Mouse (Mus musculus) kidney, postnatal 0 days (tissue): ENCODE results near the gene Adgrb3. TPM values are rescaled to one million over a fixed set of nuclear protein-coding genes. Genes with fewer than 3 reads are reported as not detected.

Experiments
- ATAC-seq: fragments of 200-750 bp; cut with Nextera tagmentation; replicated peaks from 2 replicates; pipeline ENCODE4 v1.8.0; 2017; ENCODE audit warnings: low read depth, moderate number of reproducible peaks, moderate TSS enrichment, moderate library complexity; ENCODE audit not compliant: low FRiP score
- DNase-seq: peaks from one replicate; pipeline ENCODE4 v3.0.0-alpha.2; 2016; ENCODE audit warnings: low spot score
- H3K27ac ChIP-seq: fragments of 300-500 bp; sonication (generic); 2 replicates; pipeline ENCODE4 v1.5.1; 2014; ENCODE audit warnings: mild to moderate bottlenecking
- H3K27me3 ChIP-seq: fragments of 300-500 bp; sonication (generic); 2 replicates; pipeline ENCODE4 v1.6.1; 2014; ENCODE audit warnings: low read length, mixed read lengths; ENCODE audit not compliant: insufficient read depth
- H3K36me3 ChIP-seq: fragments of 300-500 bp; sonication (generic); 2 replicates; pipeline ENCODE4 v1.6.1; 2014; ENCODE audit warnings: low read length, mixed read lengths; ENCODE audit not compliant: insufficient read depth
- H3K4me1 ChIP-seq: fragments of 300-500 bp; sonication (generic); replicated peaks from 2 replicates; pipeline ENCODE4 v1.6.1; 2014; ENCODE audit warnings: antibody characterized with exemption, low read length, mixed read lengths; ENCODE audit not compliant: insufficient read depth
- H3K4me2 ChIP-seq: fragments of 300-500 bp; sonication (generic); 2 replicates; pipeline ENCODE4 v1.6.1; 2014; ENCODE audit warnings: mild to moderate bottlenecking, low read length, moderate library complexity, mixed read lengths
- H3K4me3 ChIP-seq: fragments of 300-500 bp; sonication (generic); replicated peaks from 2 replicates; pipeline ENCODE4 v1.5.1; 2014; ENCODE audit warnings: low read depth, low read length
- H3K9ac ChIP-seq: fragments of 300-500 bp; sonication (generic); 2 replicates; pipeline ENCODE4 v1.6.1; 2014; ENCODE audit warnings: low read depth, low read length
- H3K9me3 ChIP-seq: fragments of 300-500 bp; sonication (generic); replicated peaks from 2 replicates; pipeline ENCODE4 v1.6.1; 2016; ENCODE audit warnings: low read length, inconsistent platforms, mixed read lengths
- CTCF ChIP-seq: IDR thresholded peaks from 2 replicates; pipeline ENCODE4 v1.5.1; 2016; ENCODE audit warnings: antibody characterized with exemption, low read depth, mild to moderate bottlenecking, moderate library complexity
- WGBS: fragments of 180-500 bp; shearing (Covaris S2); extraction: QIAGEN DNeasy Blood & Tissue Kit; methylation state at CpG from one replicate; pipeline ENCODE4 v1.1.7; 2014; 5-methylcytosine and 5-hydroxymethylcytosine counted together
- polyA plus RNA-seq: library from polyadenylated mRNA; unstranded; fragments of >200 nt; fragmentation: Nextera tagmentation; extraction: Ambion mirVana; gene quantifications from 2 replicates; pipeline ENCODE4 v1.2.1, GENCODE M21; 2015

Adgrb3 gene
- polyA plus RNA-seq, 1 experiment from 2014 or later = 0.26 TPM

- Histone ChIP-seq H3K4me3 (no peak overlapping the region), H3K4me2 (no peak overlapping the region), H3K9me3 (no peaks in the 10 kb centered on the region), H3K36me3 (no peaks in the 10 kb centered on the region), H3K27me3 (no peaks in the 10 kb centered on the region), H3K27ac (no peak overlapping the region), H3K4me1 (no peaks in the 10 kb centered on the region), H3K9ac (no peak overlapping the region)
- no peak for TF ChIP-seq CTCF
- 69% methylated on average over 9 of the region's 9 CpGs for WGBS
- no peak for DNase-seq
- no peak for ATAC-seq
Observed at GRCm38 (mm10) chr1:25179860-25180582, 649.5 kb downstream of the Adgrb3 start.

DNA sequence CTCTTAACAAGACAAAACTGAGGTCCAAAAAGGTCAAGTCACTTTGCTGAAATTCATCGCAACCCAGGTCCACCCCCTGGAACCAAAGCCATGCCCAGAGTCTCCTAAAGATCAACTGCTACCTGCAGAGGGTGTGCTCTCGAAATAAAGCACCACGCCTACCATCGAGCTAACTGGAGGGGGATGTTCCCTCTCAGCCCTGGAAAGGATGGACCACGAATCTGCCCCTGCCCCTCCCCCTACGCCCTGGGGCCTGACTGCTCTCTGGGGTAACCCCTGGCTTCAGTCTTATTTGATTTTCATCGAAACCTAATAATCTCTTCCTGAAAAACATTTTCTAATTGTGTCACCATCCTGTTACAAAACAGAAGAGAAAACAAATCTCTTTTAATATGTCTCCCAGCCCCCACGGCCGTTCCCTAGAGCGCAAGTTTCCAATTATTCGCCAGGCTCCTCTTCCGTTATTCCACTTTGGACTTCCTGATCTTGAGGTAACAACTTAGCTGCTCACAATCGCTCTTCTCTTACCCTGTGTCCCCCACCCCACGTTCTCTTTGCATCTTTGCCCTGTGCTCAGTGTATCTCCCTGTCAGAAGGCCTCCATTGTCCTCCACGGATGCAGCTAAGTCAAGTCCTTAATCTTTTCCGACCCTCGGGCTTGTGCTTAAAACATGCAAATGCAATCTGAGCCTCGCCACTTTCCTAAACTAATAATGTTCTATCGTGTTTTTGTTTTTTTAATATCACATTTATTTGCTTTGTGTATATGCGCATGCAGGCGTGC, 651.0 kb downstream of the Adgrb3 start:
- WGBS = 47% methylated on average over 21 of the region's 21 CpGs

DNA sequence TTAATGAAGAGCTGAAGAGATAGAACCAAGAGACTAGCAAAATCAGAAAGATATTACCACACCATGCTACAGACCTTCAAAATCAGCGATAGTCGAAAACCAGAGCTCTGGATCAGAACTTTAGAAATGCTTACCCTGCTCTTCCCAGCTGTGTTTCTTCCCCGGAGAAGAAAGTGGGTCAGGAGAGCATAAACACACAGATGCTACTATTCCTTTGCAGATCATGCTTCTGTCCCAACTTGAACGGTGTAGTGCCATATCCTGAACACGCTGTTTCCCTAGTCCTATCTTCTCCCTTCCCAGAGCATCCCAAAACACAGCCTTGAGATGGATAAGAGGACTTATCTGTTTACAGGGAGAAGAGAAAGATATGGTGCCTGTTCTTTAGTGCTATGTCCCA, 662.4 kb downstream of the Adgrb3 start:
- Histone ChIP-seq H3K4me3 (no peak overlapping the region), H3K9me3 (no peaks in the 10 kb centered on the region), H3K4me2 (no peak overlapping the region), H3K9ac (no peak overlapping the region), H3K27me3 (no peaks in the 10 kb centered on the region), H3K36me3 (no peaks in the 10 kb centered on the region), H3K4me1 (no peaks in the 10 kb centered on the region), H3K27ac (no peak overlapping the region)
- no peak for DNase-seq
- ATAC-seq = no peak
- no peak for TF ChIP-seq CTCF
- WGBS = 89% methylated on average over 5 of the region's 5 CpGs

More for the DNA sequence above, 651.0 kb downstream of the Adgrb3 start:
- Histone ChIP-seq H3K27me3 (no peaks in the 10 kb centered on the region), H3K27ac (no peak overlapping the region), H3K4me3 (no peak overlapping the region), H3K4me2 (no peak overlapping the region), H3K36me3 (no peaks in the 10 kb centered on the region), H3K9ac (no peak overlapping the region), H3K4me1 (no peaks in the 10 kb centered on the region), H3K9me3 (no peaks in the 10 kb centered on the region)
- no peak for ATAC-seq
- TF ChIP-seq CTCF = no peak
- no peak for DNase-seq

- Histone ChIP-seq H3K4me3 (no peak overlapping the region), H3K36me3 (no peaks in the 10 kb centered on the region), H3K27ac (no peak overlapping the region), H3K9me3 (no peaks in the 10 kb centered on the region), H3K4me2 (no peak overlapping the region), H3K9ac (no peak overlapping the region), H3K4me1 (no peaks in the 10 kb centered on the region), H3K27me3 (no peaks in the 10 kb centered on the region)
- DNase-seq (no peak), ATAC-seq (no peak)
- 73% methylated on average over 11 of the region's 11 CpGs for WGBS
- no peak for TF ChIP-seq CTCF
Observed at GRCm38 (mm10) chr1:25166036-25166796, 663.3 kb downstream of the Adgrb3 start.

GRCm38 (mm10) chr1:25163561-25163960, 665.9 kb downstream of the Adgrb3 start:
- no peak overlapping the region for H3K4me2 ChIP-seq
- H3K4me3 ChIP-seq = no peak overlapping the region
- no peaks in the 10 kb centered on the region for H3K36me3 ChIP-seq
- TF ChIP-seq CTCF = no peak
- no peak for ATAC-seq
- H3K27ac ChIP-seq = no peak overlapping the region
- WGBS = 79% methylated on average over 6 of the region's 6 CpGs
- H3K9ac ChIP-seq = no peak overlapping the region
- H3K9me3 ChIP-seq = no peaks in the 10 kb centered on the region
- no peaks in the 10 kb centered on the region for H3K4me1 ChIP-seq
- H3K27me3 ChIP-seq = no peaks in the 10 kb centered on the region
- DNase-seq = no peak

GRCm38 (mm10) chr1:25146206-25146605, 683.3 kb downstream of the Adgrb3 start:
- H3K27me3 ChIP-seq = no peaks in the 10 kb centered on the region
- no peak overlapping the region for H3K9ac ChIP-seq
- ATAC-seq (no peak), DNase-seq (no peak)
- H3K4me3 ChIP-seq = no peak overlapping the region
- H3K27ac ChIP-seq = no peak overlapping the region
- H3K9me3 ChIP-seq = no peaks in the 10 kb centered on the region
- WGBS = 64% methylated on average over 3 of the region's 3 CpGs
- H3K36me3 ChIP-seq = no peaks in the 10 kb centered on the region
- H3K4me2 ChIP-seq = no peak overlapping the region
- no peaks in the 10 kb centered on the region for H3K4me1 ChIP-seq
- TF ChIP-seq CTCF = no peak
